Mouse (Mus musculus) hindbrain, embryonic 10.5 days (tissue): ENCODE data around the gene Utrn. TPM values are rescaled to one million over a fixed set of nuclear protein-coding genes. Genes with fewer than 3 reads are reported as not detected.

Source experiments
- DNase-seq: peaks from one replicate; pipeline ENCODE4 v3.0.0-alpha.2; 2017; ENCODE audit warnings: low spot score
- H3K27ac ChIP-seq: fragments of 300-500 bp; sonication (generic); 2 replicates; pipeline ENCODE4 v1.5.1; 2016; ENCODE audit warnings: mild to moderate bottlenecking, moderate library complexity
- H3K27me3 ChIP-seq: fragments of 300-500 bp; sonication (generic); 2 replicates; pipeline ENCODE4 v1.6.1; 2016; ENCODE audit warnings: mild to moderate bottlenecking; ENCODE audit not compliant: poor library complexity, insufficient read depth, severe bottlenecking
- H3K36me3 ChIP-seq: fragments of 300-500 bp; sonication (generic); 2 replicates; pipeline ENCODE4 v1.6.1; 2016; ENCODE audit warnings: mild to moderate bottlenecking, moderate library complexity
- H3K4me1 ChIP-seq: fragments of 300-500 bp; sonication (generic); replicated peaks from 2 replicates; pipeline ENCODE4 v1.6.1; 2016; ENCODE audit warnings: mild to moderate bottlenecking
- H3K4me3 ChIP-seq: fragments of 300-500 bp; sonication (generic); 2 replicates; pipeline ENCODE4 v1.5.1; 2016; ENCODE audit warnings: mild to moderate bottlenecking, moderate library complexity
- H3K9me3 ChIP-seq: fragments of 300-500 bp; sonication (generic); 2 replicates; pipeline ENCODE4 v1.6.1; 2016; ENCODE audit warnings: mild to moderate bottlenecking, moderate library complexity
- WGBS: fragments of 180-500 bp; shearing (Covaris S2); methylation state at CpG from one replicate; pipeline ENCODE4 v1.1.7; 2016; 5-methylcytosine and 5-hydroxymethylcytosine counted together
- polyA plus RNA-seq: library from polyadenylated mRNA; unstranded; fragments of >200 nt; fragmentation: Nextera tagmentation; extraction: Ambion mirVana; gene quantifications from 2 replicates; pipeline ENCODE4 v1.2.1, GENCODE M21; 2016

The Utrn gene
- polyA plus RNA-seq, 1 experiment from 2014 or later: 38.7 TPM

DNA sequence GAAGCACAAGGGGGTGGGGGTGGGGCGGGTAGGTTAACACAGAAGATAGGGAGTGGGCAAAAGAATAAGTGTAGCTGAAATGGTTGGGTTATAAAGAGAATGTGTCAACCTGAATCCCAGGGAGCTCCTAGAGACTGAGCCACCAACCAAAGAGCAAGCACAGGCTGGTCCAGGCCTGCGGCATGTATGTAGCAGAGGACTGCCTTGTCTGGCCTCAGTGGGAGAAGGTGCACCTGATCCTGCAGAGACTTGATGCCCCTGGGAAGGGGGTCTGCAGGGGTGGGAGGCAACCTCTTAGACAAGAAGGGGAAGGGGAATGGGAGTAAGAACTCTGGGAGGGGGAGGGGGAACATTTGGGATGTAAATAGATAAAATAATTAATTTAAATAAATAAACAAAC lies 162.6 kb downstream of the Utrn start:
- 92% methylated on average over 2 of the region's 2 CpGs for WGBS
- no peak overlapping the region for H3K4me3 ChIP-seq
- H3K4me1 ChIP-seq: no peaks in the 10 kb centered on the region
- H3K27me3 ChIP-seq: no peaks in the 10 kb centered on the region
- H3K9me3 ChIP-seq: no peaks in the 10 kb centered on the region
- peaks cover 22% of the 10 kb centered on the region; the same call in 1 of the 2 replicates for H3K36me3 ChIP-seq
- DNase-seq: no peak
- H3K27ac ChIP-seq: no peak overlapping the region

DNA sequence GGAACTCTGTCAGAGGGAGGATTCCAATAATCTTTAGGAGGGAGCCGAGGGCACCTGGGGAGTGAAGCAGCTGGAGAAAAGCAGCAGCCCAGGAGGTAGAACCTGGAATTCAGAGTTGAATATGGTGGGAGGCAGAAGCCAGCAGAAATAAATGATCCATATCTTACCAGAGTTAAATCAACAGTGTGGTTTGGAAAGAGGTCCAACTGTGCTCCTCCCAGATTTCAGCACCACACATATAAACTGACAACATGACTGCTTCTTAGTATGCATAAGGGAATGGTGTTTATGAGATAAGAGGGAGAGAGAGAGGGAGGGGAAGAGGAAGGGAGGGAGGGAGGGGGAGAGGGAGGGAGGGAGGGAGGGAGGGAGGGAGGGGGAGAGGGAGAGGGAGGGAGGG lies 163.2 kb downstream of the Utrn start:
- Histone ChIP-seq H3K4me1 (no peaks in the 10 kb centered on the region), H3K4me3 (no peak overlapping the region), H3K36me3 (peaks cover 24% of the 10 kb centered on the region), H3K9me3 (no peaks in the 10 kb centered on the region), H3K27ac (no peak overlapping the region), H3K27me3 (no peaks in the 10 kb centered on the region)
- DNase-seq: no peak
- WGBS: 77% methylated on average over 1 of the region's 1 CpGs

DNA sequence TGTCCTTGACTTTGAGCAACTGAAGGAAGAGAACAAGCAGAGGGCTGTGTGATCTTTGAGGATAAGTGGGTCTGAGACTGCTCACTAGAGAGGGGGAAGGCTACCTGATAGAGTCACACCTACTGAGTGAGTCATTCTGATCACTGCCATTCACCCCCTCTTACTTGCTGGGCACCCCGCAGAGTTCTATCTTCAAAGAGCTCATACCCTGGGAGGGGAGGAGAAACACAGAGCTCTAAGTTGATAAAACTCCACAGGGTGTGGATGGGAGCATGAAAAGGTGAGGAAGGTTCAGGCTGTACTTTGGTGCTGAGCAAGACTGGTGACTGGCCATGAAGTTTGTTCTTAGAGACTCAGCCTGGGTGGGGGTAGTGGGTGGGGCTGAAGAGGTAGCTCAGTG lies 164.9 kb downstream of the Utrn start:
- no peak overlapping the region for H3K27ac ChIP-seq
- no peak overlapping the region for H3K4me3 ChIP-seq
- no peaks in the 10 kb centered on the region for H3K9me3 ChIP-seq
- no peaks in the 10 kb centered on the region for H3K27me3 ChIP-seq
- H3K36me3 ChIP-seq: peaks cover 23% of the 10 kb centered on the region
- 50% methylated on average over 1 of the region's 1 CpGs for WGBS
- H3K4me1 ChIP-seq: no peaks in the 10 kb centered on the region
- no peak for DNase-seq

DNA sequence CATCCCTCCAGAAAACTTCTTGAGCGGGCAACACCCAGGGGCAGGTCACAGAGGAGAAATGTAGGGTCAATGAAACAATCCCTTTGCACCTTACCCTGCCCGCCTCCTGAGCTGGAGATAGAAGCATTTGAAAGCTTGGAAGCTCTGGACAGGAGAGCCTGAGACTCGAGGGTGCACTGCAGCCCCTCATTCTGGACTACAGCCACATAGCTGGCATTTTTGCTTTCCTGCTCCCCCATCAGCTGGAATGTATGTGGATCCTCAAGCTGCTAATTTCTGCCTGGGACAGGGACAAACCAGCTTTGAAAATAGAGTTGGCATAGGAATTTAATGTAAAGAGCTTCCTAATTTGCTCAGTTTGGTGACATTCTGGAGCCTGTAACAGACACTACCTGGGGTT lies 165.6 kb downstream of the Utrn start:
- Histone ChIP-seq H3K36me3 (peaks cover 19% of the 10 kb centered on the region), H3K4me3 (no peak overlapping the region), H3K4me1 (no peaks in the 10 kb centered on the region), H3K27ac (no peak overlapping the region), H3K27me3 (no peaks in the 10 kb centered on the region), H3K9me3 (no peaks in the 10 kb centered on the region)
- 72% methylated on average over 3 of the region's 3 CpGs for WGBS
- DNase-seq: no peak

DNA sequence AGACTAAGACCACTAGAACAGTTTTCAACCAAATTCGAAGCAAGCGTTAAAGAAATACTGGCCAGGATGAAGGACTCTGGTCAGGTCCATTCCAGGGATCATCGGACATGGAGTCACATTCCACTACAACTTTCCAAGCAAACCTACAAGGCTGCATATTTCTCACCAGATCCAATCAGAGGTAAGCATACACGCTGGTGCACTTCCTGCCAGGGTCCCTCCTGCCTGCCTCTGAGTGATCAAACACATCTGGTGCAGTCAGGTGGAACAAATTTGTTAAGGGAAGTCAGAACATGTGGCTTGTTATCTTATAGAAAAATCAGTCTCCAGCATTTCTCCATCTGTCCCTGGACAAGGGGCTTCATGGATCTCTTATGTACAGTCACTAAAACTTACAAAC lies 167.0 kb downstream of the Utrn start:
- H3K4me3 ChIP-seq: no peak overlapping the region
- whole genome bisulfite sequencing: 84% methylated on average over 4 of the region's 4 CpGs
- DNase-seq: no peak
- H3K36me3 ChIP-seq: peaks cover 17% of the 10 kb centered on the region
- H3K27me3 ChIP-seq: no peaks in the 10 kb centered on the region
- no peaks in the 10 kb centered on the region for H3K9me3 ChIP-seq
- H3K4me1 ChIP-seq: no peaks in the 10 kb centered on the region
- H3K27ac ChIP-seq: no peak overlapping the region

DNA sequence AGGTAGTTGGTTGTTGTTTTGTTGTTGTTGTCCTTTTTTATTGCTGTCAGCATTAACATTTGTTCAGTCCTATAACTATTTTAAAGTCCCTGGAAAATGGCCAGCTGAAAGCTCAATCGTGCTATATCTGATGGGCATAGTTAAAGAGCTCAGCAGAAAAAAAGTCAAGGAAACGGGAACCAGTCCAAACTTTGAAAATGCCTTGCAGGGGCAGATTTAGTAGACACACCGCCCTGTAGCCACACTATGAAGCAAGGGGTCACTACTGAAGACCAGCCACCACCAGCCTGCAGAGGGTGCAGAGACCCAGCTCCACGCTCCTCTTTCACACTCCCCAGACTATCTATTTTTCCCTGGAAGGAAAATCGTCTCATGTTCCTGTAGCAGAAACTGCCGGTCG lies 167.5 kb downstream of the Utrn start:
- H3K4me1 ChIP-seq: no peaks in the 10 kb centered on the region
- no peak overlapping the region for H3K27ac ChIP-seq
- H3K27me3 ChIP-seq: no peaks in the 10 kb centered on the region
- peaks cover 20% of the 10 kb centered on the region for H3K36me3 ChIP-seq
- no peak overlapping the region for H3K4me3 ChIP-seq
- WGBS: 89% methylated on average over 7 of the region's 7 CpGs
- H3K9me3 ChIP-seq: no peaks in the 10 kb centered on the region
- no peak for DNase-seq

DNA sequence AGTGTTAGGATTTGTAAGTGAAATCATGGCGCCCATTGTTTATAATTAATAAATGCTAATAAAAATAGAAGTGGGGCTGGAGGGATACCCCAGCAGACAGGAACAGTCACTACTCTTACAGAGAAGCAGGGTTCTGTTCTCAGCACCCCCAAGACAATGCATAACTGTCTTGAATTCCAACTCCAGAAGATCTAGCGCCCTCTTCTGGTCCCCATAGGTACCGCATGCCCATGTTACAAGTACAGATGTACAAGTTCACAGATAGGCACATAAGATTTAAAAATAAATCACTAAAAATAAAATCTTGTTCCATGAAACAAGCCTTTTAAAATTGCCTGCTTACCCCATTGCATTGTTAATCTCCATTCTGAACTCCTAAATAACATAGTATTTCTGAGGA lies 168.6 kb downstream of the Utrn start:
- H3K27me3 ChIP-seq: no peaks in the 10 kb centered on the region
- H3K36me3 ChIP-seq: peaks cover 22% of the 10 kb centered on the region
- no peaks in the 10 kb centered on the region for H3K9me3 ChIP-seq
- no peak overlapping the region for H3K4me3 ChIP-seq
- 83% methylated on average over 3 of the region's 3 CpGs for WGBS
- H3K4me1 ChIP-seq: no peaks in the 10 kb centered on the region
- no peak overlapping the region for H3K27ac ChIP-seq
- no peak for DNase-seq

DNA sequence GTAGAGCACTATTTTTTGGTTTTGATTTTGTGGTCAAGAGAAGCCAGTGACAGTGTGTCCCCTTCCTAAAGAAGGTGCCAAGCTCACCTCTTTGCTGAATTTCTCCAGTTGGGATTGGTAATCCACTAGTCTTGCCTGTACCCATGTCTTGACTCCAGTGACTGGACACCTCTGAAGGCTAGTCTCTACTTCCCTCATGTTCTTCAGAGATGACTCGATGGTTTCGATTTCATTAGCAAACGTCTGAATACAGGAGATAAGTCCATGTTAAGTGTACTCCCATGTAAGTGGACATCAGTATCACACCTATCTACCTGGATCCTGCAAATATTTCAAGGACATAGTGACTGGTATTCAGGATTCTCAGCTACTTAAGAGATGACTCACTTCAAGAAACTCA lies 171.3 kb downstream of the Utrn start:
- no peaks in the 10 kb centered on the region for H3K4me1 ChIP-seq
- no peak overlapping the region for H3K4me3 ChIP-seq
- peaks cover 22% of the 10 kb centered on the region for H3K36me3 ChIP-seq
- H3K27ac ChIP-seq: no peak overlapping the region
- DNase-seq: no peak
- WGBS: 96% methylated on average over 3 of the region's 3 CpGs
- no peaks in the 10 kb centered on the region for H3K27me3 ChIP-seq
- H3K9me3 ChIP-seq: no peaks in the 10 kb centered on the region

DNA sequence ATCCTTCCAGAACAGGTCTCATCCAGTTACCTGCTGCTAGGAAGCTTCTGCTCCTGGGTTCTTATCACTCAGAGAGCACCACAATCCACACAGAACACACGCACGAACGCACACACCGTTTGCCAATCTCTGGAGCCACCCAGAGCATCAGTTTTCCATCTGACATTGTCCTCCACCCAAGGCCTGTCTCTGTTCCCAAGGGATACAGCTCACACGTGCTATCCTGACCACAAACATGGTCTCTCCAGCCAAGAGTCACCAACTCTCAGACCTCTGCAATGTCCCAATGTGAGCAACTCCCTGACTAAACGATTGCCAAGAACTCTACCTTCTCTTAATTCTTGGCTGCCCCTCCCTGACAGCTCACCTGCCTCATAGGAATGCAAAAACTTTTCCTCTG lies 172.5 kb downstream of the Utrn start:
- H3K27me3 ChIP-seq: no peaks in the 10 kb centered on the region
- H3K27ac ChIP-seq: no peak overlapping the region
- 90% methylated on average over 6 of the region's 6 CpGs for WGBS
- peaks cover 25% of the 10 kb centered on the region for H3K36me3 ChIP-seq
- H3K4me3 ChIP-seq: no peak overlapping the region
- no peaks in the 10 kb centered on the region for H3K4me1 ChIP-seq
- H3K9me3 ChIP-seq: no peaks in the 10 kb centered on the region
- no peak for DNase-seq

DNA sequence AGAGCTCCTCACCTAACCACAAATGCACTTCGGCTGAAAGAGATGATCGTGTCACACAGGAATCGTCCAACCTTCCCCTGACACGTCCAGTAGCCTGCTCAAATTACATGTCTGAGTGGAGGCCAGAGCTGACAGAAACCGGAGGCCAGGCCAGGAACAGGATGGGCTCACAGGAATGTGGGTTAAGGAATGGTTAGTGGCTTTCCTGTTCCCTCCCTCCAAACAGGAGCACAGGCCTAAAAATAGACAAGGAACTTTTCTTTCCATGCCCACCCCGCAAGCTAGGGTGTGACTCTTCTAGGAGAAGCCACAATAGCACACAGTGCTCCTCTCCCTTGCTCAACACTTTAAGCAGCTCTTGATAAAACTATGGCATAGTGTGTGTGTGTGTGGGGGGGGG lies 174.4 kb downstream of the Utrn start:
- Histone ChIP-seq H3K36me3 (peaks cover 16% of the 10 kb centered on the region), H3K27me3 (no peaks in the 10 kb centered on the region), H3K4me1 (no peaks in the 10 kb centered on the region), H3K27ac (no peak overlapping the region), H3K9me3 (no peaks in the 10 kb centered on the region), H3K4me3 (no peak overlapping the region)
- DNase-seq: peak; percentile 13
- WGBS: 50% methylated on average over 6 of the region's 6 CpGs

DNA sequence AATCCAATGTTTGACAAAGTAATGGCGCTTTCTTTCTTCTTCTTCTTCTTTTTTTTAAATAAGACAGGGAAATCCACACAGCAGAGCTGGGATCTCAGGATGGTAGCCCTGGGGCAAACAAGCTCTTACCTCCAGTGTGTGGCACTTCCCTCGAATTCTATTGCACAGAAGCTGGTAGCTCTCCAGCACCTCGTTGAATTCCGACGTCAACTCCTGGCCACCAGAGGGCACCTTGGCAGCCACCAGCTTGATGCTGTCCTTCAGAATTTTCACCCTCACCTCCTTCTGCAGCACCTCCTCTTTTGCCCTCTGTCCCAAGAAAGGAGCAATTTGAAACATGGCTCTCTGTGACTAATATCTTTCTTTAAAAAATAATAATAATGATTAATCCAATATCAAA lies 178.6 kb downstream of the Utrn start:
- no peak overlapping the region for H3K27ac ChIP-seq
- 24% methylated on average over 5 of the region's 5 CpGs for WGBS
- H3K4me3 ChIP-seq: no peak overlapping the region
- DNase-seq: peak; percentile 65
- H3K36me3 ChIP-seq: peaks cover 23% of the 10 kb centered on the region
- H3K9me3 ChIP-seq: no peaks in the 10 kb centered on the region
- H3K4me1 ChIP-seq: no peaks in the 10 kb centered on the region
- no peaks in the 10 kb centered on the region for H3K27me3 ChIP-seq

DNA sequence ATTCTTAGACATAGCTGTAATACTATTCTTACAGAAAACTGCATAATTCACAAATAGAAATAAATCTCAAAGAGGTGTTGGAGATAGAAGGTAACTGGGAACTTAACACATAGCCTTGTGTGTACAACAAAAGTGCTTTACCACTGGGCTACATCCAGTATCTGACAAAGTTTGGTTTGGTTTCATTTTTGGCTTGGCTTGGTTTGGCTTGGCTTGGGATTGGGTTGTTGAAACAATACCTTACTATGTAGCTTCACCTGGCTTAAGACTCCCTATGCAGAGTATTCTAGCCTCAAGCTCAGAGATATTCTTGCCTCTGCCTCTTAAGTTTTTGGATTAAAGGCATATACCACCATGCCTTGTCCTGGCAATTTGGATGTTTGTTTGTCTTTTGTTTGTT lies 183.5 kb downstream of the Utrn start:
- Histone ChIP-seq H3K27me3 (no peaks in the 10 kb centered on the region), H3K9me3 (no peaks in the 10 kb centered on the region), H3K27ac (no peak overlapping the region), H3K36me3 (peaks cover 50% of the 10 kb centered on the region), H3K4me3 (no peak overlapping the region), H3K4me1 (no peaks in the 10 kb centered on the region)
- DNase-seq: no peak

DNA sequence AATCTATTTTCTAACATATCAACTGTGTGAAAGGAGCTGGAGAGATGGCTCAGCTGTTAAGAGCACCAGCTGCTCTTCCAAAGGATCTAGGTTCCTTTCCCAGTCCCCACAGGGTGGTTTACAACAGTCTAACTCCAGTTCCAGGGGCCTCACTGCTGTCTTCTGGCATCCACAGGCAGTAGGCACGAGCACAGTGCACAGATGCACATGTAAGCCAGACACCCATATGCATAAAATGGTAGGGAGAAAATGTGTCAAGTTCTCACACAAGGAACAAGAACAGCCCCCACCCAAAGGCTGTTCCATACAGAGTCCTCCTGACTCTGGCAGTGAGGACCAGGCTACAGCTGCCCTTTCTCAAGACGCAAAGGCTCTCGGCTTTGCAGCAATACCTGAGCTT lies 185.1 kb downstream of the Utrn start:
- 88% methylated on average over 3 of the region's 3 CpGs for WGBS
- Histone ChIP-seq H3K9me3 (no peaks in the 10 kb centered on the region), H3K27ac (no peak overlapping the region), H3K36me3 (peaks cover 52% of the 10 kb centered on the region), H3K27me3 (no peaks in the 10 kb centered on the region), H3K4me1 (no peaks in the 10 kb centered on the region), H3K4me3 (no peak overlapping the region)
- DNase-seq: no peak

DNA sequence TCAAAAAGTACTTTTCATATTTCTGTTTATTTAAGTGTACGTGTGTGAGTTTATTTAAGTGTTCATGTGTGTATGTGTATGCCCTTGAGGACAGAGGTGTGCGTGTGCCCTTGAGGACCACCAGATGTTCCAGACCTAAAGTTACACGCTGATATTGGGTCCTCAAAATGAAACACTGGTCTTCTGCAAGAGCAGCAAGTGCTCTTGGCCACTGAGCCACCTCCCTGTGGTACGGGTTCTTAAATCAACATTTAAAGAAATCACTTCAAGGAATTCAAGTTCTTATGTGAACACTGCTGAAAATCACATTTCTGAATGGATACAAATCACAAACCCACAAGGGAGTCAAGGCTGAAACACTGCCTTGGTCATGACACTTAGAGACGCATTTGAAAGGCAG lies 195.9 kb downstream of the Utrn start:
- 91% methylated on average over 5 of the region's 5 CpGs for WGBS
- Histone ChIP-seq H3K9me3 (no peaks in the 10 kb centered on the region), H3K27me3 (no peaks in the 10 kb centered on the region), H3K27ac (no peak overlapping the region), H3K4me1 (no peaks in the 10 kb centered on the region), H3K4me3 (no peak overlapping the region), H3K36me3 (peaks cover 23% of the 10 kb centered on the region)
- no peak for DNase-seq
